Mouse (Mus musculus) embryonic stem cell, embryonic (primary cell): ENCODE results near the gene Bnc2.

ENCODE experiments used
- CTCF ChIA-PET, 4 experiments: fragments of 300-600 bp in 2 of 4; fragments of 350-600 bp in 2 of 4; sonication (Branson Sonifier 250); formaldehyde crosslinking; loops; one replicate each; lab custom pipeline; 2022; ENCODE audit warnings: inconsistent platforms in 2 of 4; lab: Charles Lee
- POLR2A ChIA-PET, 4 experiments: fragments of 300-600 bp in 2 of 4; fragments of 350-600 bp in 2 of 4; sonication (Branson Sonifier 250); formaldehyde crosslinking; loops; one replicate each; lab custom pipeline; 2022; ENCODE audit warnings: antibody characterized with exemption in 4 of 4, inconsistent platforms in 1 of 4; lab: Charles Lee

Gene Bnc2

DNA sequence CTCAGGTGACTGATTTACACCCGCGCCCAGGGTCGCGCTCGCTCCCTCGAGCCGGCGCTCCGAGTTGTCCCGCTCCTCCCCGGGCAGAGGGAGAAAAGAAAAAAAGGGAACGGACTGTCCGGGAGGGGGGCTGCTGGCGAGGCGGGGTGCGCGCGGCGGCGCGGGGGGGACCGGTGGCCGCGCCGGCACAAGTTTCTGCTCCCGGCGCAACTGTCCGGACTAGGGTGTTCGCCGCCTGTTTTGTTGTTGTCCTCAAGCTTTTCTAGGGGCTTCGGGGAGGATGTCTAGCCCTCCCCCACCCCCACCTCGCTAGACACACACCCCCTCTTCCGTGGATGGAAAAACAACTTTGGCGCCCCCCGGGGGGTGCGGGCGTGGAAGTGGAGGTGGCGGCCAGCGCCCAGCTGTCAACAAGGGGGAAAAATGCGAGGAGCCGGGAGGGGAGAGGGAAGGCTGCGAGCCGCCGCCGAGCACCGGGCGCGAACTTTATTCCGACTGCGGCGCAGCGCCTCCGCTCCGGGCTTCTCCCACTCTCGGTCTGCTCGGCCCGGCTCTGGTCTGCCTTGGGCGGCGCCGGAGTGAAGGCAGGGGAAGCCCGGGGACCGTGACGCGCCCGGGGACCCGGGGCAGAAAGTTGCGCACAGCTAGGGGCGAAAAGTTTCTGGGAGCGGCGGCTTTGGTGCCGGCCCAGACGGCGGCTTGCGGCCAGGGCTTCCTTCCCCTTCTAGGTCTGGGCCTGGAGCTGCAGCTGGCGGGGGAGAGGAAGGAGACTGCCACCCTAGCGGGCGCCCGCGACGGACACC lies at the start of gene Bnc2:
Bnc2 (minus strand) TSS at position 105 of the 803 bp plus-strand sequence.
- CTCF ChIA-PET, result interaction anchor here in 1 of 4 experiments (0.5 kb wide), 1 partner anchor 416 kb away, joined by 4 read pairs; no protein-coding TSS in a partner anchor
- POLR2A ChIA-PET, result interaction anchor here in 3 of 4 experiments (0.7 to 2.5 kb wide), 15 partner anchors 9 to 844 kb away, joined by 3 to 21 read pairs (median 3); no protein-coding TSS in a partner anchor

DNA sequence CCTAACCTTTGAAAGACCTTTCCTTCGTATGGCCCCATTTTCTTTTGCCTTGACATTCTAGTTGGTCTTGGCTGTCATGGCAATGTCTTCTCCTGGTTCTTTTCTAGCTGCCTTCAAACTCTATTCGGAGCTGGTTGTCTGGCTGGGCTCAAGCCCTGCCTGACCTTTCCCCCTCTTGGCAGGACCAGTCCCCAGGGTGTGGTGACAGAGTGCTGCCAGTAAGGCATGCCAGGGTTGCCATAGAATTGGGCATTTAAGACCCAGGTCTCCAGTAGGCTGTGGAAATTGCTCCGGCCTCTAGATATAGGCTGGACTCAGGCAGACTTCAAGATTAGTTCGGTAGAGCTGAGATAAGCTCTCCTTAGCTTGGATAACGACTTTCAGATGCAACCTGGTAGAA lies 32.9 kb upstream of the Bnc2 start:
- ChIA-PET POLR2A (interaction anchor here in 1 of 4 experiments (0.9 kb wide), 1 partner anchor 33 kb away, joined by 3 read pairs; the partner anchor contains the start of gene Bnc2), CTCF (no interaction called here)

DNA sequence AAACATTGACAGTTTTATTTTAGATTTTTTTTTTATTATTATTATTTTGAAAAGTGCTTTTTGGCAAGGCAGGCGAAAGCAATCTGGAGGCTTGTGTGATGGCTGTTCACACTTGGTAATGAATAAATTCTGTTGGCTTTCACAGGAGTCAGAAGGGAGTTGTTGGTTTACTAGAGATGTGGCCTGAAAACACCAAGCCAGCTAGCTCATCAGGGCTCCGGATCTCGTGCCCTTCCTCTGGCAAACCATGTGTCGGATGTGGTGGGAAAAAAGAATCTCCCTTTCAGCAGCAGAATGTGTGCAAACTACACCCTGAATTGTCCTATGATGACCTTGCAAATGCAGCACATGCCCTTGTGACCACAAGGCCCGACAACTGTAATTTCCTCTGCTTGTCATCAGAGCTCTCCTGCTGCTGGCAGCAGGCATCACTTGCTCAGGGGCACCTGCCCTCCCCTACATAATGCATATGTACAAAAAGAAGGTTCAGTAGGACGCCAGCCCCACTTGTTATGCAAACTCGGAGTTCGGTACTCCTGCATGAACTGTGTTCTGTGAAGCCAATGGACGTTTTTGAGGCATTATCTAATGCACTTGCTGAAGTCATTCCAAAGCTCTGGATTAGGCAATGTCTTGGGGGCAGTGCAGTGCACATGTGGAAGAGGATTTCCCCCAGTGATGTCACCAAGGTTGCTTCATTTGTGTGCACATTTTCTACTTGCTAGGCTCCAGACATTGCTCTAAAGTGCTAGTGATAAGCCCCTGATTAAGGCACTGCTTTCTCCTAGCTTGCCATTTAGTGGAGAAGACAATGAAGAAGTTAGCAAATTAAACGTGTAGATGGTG lies 10.7 kb upstream of the Bnc2 start:
- ChIA-PET POLR2A (interaction anchor here in 3 of 4 experiments (0.6 to 2.5 kb wide), 5 partner anchors 10 to 198 kb away, joined by 3 to 12 read pairs (median 3); partner anchors contain the start of genes Bnc2 (in 1 of the 3) and Cntln (in 1 of the 3)), CTCF (interaction anchor here in 1 of 4 experiments (0.6 kb wide), 1 partner anchor 219 kb away, joined by 6 read pairs; no protein-coding TSS in a partner anchor)

DNA sequence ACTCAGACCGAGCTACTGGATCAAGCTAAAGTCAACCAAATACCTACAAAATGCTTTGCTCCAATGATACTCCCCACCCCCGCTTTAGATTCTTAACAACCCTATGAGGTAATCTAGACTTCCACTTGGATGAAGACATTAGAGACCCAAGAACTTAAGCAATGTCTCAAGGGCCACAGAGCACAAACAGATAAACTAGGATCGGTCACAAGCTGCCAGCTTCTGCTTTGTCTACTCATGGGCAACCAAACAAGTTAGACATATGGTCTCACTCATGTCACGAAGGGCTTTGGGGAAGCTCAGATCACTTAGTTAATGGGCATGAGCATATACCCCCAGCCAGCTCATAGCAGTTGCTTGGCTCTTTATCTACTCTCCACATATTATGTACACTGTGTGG lies 9.9 kb upstream of the Bnc2 start:
- ChIA-PET CTCF (no interaction called here), POLR2A (interaction anchor here in 2 of 4 experiments (0.6 to 2.5 kb wide), 5 partner anchors 10 to 199 kb away, joined by 3 to 12 read pairs (median 3); partner anchors contain the start of genes Bnc2 (in 1 of the 2) and Cntln (in 1 of the 2))

DNA sequence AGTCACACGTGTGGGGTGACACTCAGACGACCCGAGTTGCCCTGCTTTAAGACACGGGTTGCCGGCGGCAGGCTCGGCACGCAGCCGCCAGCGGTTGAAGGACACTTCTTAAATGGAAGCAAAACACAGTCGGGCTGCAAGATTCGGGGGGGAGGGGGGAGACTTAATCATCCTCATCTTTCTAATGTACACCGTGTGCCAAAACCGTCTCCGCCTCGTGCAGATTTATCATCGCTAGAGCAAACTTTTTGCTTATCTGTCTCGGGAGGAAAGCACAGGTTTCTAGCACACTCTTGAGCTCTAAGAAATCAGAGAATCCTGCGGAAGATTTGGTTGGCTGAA lies 870 bp upstream of the Bnc2 start:
- POLR2A ChIA-PET, result interaction anchor here (0.5 to 2.5 kb wide), 15 partner anchors 9 to 845 kb away, joined by 3 to 21 read pairs (median 6); no protein-coding TSS in a partner anchor
- CTCF ChIA-PET, result no interaction called here

DNA sequence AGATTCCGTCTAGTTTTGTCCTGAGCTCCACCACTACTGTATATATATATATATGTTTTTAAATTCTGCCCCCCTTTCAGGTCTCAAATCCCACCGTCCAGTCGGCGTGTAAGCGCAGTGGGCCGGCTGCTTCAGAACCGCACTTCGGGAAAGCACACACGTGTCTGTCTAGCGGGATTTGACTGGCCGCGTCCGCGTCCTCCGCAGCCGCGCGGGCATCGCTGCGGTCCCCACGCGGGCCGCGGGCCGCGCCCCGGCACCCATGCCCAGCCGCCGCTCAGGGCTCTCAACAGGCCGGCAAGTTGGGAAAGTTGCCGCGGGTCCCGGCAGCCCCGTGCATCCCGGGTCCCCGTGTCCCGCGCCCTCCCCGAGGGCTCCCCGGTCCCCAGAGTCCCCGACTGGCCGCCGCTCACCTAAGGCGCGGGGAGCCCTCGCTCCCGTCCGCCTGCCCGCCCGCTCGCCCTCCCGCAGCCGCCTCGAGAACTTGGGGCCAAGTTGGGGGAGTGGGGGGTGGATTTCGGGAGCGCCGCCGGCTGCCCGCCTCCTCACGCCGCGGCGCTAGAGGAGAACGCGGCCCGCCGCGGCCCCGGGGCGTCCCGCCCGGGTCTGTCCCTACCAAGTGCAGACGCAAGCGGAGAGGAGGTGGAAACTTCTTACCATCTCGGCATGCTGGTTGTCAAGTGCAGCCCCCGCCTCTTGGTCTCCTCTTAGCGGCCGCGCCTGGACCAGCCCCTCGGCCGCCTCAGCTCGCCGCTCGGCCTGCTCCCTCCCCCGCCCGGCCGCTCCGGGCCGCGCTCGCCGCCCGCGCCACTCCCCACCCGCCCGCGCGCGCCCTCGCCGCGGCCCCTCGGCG lies 531 bp downstream of the Bnc2 start:
- POLR2A ChIA-PET, result interaction anchor here in 3 of 4 experiments (0.7 to 2.5 kb wide), 12 partner anchors 8 to 433 kb away, joined by 3 to 21 read pairs (median 5); no protein-coding TSS in a partner anchor

DNA sequence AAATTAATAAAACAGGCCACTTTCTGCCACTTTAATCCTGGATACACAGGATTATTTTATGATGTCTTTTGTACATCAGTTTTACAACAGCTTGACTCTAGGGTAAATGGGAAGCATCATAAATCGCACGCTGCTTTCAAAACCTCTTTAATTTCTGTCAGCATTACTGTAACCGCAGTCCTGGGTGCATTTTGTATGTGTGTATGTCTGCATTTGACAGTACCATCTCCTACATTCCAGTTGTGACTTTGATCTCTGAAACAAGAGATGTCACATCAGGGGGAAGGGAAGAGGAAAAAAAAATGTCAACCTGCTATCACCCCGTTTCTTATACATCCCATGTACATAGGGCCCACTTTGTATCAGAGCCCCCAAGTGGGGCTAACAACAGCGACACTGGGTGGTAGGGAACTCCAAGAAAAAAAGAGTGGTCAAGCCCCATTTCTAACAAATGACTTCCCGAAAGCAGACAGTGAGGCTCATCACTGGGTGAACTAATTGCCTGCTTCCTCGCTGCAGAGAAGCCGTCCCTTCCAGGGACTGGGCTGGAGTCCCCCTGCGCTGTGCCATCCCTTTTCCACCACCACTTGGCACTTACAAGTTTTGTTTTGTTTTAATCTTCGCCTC lies 1.3 kb downstream of the Bnc2 start:
- POLR2A ChIA-PET, result interaction anchor here in 1 of 4 experiments (1.3 to 2.5 kb wide), 3 partner anchors 10 to 12 kb away, joined by 4 to 12 read pairs (median 8); no protein-coding TSS in a partner anchor

More for the DNA sequence above, 531 bp downstream of the Bnc2 start:
- CTCF ChIA-PET, result no interaction called here

DNA sequence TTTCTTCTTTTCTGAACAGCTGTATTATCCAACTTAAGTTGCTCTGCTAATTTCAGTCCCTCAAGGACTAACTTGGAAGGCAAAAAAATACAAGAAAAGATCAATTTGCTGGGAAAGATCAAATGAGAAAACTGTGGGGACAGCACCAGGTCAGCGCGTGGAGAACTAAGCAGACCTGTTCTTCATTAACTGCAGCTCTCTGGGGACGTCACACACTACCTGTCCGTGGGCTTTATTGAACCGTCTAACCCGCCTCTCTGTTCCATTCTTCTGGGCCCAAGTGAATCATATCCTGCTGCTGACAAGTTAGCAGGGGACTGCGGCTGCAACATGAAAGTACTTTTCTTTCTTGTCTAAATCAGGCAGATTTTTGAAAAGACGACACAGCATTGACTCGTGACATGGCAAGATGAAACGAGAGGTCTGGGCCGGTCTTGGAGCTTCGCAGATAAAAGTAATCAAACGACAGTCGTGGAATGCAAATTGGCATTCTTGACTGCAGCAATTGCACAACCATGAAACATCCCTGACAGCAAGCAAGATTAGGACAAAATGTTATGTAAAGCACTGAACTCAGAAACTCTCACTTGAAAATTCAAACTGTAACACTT lies 2.8 kb downstream of the Bnc2 start:
- POLR2A ChIA-PET, result interaction anchor here in 2 of 4 experiments (0.5 to 2.1 kb wide), 3 partner anchors 11 to 818 kb away, joined by 3 to 13 read pairs (median 4); no protein-coding TSS in a partner anchor
- CTCF ChIA-PET, result no interaction called here

More for the DNA sequence above, 1.3 kb downstream of the Bnc2 start:
- CTCF ChIA-PET, result no interaction called here

DNA sequence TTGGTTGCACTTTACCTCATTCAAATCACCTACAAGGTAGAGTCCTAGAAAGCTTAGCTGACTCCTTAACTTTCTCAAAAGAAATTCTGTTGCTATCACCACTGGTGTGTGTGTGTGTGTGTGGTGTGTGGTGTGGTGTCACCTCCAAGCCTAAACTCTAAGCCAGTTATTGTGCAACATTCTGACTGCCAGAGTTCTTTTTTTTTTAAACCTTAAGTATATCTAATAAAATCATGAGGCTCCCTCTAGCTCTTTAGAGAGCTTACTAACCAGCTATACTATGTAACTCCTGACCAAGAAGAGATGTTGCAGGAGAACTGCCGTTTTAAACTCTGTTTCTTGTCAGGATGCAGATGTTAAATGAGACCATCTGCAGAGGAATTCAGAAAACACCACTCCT lies 4.1 kb downstream of the Bnc2 start:
- ChIA-PET CTCF (no interaction called here), POLR2A (interaction anchor here in 1 of 4 experiments (1.0 to 2.1 kb wide), 3 partner anchors 9 to 12 kb away, joined by 3 to 13 read pairs (median 5); no protein-coding TSS in a partner anchor)

DNA sequence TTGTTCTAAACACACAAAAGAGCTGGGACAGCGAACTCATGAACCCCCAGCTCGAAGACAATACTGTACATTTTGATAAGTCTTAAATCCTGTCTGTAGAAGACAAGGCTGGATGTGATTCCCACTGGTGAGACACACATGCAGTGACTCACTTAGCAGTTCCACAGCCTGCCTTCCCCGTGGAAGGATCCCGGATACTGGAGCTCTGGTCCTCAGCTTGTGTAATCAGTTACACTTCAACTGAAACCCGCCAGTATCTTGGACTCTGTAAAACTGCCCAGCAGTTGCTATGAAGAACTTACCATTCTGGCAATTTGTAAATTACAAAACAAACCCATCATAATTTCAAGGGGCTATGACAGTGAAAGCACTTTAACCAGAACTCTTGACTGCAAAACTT lies 5.4 kb downstream of the Bnc2 start:
- POLR2A ChIA-PET, result interaction anchor here in 1 of 4 experiments (1.2 to 1.8 kb wide), 3 partner anchors 10 to 16 kb away, joined by 3 to 5 read pairs (median 4); no protein-coding TSS in a partner anchor
- CTCF ChIA-PET, result interaction anchor here (0.5 to 1.6 kb wide), 4 partner anchors 17 to 632 kb away, joined by 3 to 4 read pairs (median 3); no protein-coding TSS in a partner anchor

DNA sequence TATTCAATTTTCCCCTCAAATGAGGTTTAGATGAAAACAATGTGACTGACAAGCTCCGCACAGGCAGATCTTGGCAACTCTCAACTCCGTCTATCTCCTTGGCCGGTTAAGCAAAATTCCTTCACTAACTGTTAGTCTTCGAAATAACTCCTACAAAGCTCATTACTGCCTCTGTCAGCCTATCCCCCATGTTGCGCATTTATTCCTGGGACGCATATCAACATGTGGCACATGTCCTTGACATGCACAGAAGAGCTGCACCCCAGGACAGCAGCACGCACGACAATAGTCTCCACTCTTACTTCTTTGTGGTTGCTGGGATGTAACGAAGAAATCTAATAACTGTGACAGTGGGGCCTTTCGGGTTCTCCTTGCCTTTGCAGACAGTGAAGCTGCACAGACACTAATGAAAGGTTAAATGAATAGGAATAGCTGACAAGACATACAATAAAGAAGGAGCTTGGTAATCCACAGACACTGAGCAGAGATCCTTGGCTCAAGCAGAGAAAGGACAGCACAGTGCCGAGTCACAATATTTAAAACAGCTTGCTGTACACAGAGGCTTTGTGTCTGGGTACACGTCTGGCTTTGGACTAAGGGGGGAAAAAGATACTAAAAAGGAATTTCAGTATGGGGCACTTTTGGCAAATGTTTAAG lies 6.0 kb downstream of the Bnc2 start:
- CTCF ChIA-PET, result interaction anchor here (0.5 to 1.6 kb wide), 11 partner anchors 16 to 1135 kb away, joined by 3 to 18 read pairs (median 3); no protein-coding TSS in a partner anchor
- POLR2A ChIA-PET, result interaction anchor here in 1 of 4 experiments (0.5 to 1.8 kb wide), 7 partner anchors 9 to 937 kb away, joined by 3 to 5 read pairs (median 4); no protein-coding TSS in a partner anchor

DNA sequence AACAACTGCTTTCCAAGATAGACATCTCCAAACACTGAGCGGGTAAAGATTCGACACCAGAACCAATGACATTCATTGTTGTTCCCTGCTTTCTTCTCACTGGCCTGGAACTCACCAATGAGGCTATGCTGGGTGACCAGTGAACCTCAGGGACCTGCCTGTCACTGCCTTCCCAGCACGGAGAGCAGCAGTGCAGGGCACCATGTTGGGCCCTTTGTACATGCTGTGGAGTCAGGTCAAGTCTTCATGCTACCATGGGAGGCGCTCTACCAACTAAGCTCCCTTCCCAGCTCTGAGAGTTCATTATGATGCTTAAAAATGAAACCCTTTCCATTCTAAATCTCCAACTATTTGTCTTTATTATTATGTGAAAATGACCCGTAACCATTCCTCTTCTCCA lies 6.8 kb downstream of the Bnc2 start:
- CTCF ChIA-PET, result interaction anchor here in 3 of 4 experiments (0.5 to 1.6 kb wide), 9 partner anchors 15 to 1134 kb away, joined by 3 to 18 read pairs (median 3); no protein-coding TSS in a partner anchor
- POLR2A ChIA-PET, result interaction anchor here in 1 of 4 experiments (0.5 to 1.5 kb wide), 5 partner anchors 9 to 115 kb away, joined by 3 to 4 read pairs (median 3); no protein-coding TSS in a partner anchor

DNA sequence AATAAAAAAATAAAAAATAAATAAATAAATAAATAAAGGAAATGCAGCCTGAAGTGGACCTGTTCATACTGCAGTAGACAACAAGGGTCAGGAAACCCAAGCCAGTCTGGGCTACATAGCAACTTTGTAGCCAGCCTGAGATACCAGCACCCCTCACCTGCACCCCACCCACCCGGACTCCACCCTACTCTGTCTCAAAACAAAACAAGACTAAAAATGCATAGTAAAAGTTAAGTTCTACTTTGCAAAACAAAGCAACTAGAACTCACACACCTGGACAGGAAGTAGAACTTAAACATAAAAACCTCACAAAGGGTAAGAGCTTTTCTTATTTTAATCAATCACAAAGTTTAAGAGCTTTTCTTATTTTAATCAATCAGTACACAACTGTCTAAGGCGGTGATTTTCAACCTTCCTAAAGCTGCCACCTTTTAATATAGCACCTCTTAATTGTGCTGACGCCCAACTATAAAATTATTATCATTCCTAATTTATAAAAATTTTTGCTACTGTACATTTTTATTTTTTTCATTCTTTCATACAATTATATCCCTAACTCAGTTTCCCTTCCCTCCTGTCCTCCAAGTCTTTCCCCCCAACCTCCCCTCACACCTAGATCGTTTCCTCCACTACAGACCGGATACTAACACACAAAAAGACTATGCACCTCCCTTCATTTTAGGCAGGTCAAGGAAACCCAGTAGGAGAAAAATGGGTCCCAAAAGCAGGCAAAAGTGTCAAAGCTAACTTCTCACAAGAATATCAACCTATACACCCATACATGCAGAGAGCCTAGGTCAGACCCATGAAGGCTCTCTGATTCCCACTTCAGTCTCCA lies 12.6 kb downstream of the Bnc2 start:
- CTCF ChIA-PET, result interaction anchor here in 1 of 4 experiments (0.6 to 0.7 kb wide), 2 partner anchors 130 to 447 kb away, joined by 4 to 6 read pairs; no protein-coding TSS in a partner anchor
- POLR2A ChIA-PET, result interaction anchor here in 3 of 4 experiments (0.7 to 2.7 kb wide), 14 partner anchors 9 to 490 kb away, joined by 3 to 21 read pairs (median 4); partner anchors contain the start of gene Bnc2 (in 2 of the 3)

DNA sequence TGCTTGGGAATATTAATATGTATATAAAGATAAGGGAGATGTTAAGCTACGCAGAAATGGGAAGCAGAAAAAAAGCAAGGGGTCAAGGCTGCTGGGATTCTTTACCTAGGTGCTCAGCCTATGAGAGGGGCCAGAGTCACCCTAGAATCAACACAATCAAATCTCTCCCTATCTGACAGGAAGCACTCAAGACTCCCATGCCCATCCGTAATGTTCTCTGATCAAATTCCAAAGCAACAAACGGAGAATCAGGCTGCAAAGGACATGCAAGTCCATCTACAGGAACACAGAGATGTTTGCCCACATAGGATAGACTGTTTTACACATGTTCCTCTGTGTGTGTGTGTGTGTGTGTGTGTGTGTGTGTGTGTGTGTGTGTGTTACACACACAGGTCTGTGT lies 13.7 kb downstream of the Bnc2 start:
- ChIA-PET CTCF (no interaction called here), POLR2A (interaction anchor here in 1 of 4 experiments (1.3 to 2.7 kb wide), 5 partner anchors 8 to 40 kb away, joined by 3 to 21 read pairs (median 5); partner anchors contain the start of gene Bnc2)

DNA sequence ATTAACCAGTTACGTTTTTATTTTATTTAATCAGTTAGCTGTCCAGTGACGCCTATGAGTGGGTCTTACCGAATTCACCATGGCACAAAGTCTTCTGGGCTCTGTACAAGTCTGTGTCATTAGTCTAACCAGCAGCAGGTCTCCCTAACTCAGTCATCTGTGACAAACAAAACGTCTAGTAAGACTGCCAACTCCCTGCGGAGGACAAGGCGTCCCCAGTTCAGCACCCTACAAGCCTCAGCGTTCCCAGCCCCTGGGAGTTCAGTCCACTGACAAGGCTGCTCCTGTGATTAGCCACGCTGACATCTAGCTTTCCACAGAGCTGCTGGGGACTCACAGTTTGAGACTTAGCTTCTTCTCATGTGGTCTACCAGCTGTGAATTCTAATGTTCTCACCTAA lies 23.3 kb downstream of the Bnc2 start:
- CTCF ChIA-PET, result no interaction called here
- POLR2A ChIA-PET, result interaction anchor here in 1 of 4 experiments (0.9 kb wide), 1 partner anchor 24 kb away, joined by 3 read pairs; no protein-coding TSS in a partner anchor
